Mouse (Mus musculus): ENCODE results near the gene Siae. TPM values are rescaled to one million over a fixed set of nuclear protein-coding genes. Genes with fewer than 3 reads are reported as not detected.

The Siae gene
- polyA plus RNA-seq, 1 experiment from 2014 or later: 3.4 TPM

DNA sequence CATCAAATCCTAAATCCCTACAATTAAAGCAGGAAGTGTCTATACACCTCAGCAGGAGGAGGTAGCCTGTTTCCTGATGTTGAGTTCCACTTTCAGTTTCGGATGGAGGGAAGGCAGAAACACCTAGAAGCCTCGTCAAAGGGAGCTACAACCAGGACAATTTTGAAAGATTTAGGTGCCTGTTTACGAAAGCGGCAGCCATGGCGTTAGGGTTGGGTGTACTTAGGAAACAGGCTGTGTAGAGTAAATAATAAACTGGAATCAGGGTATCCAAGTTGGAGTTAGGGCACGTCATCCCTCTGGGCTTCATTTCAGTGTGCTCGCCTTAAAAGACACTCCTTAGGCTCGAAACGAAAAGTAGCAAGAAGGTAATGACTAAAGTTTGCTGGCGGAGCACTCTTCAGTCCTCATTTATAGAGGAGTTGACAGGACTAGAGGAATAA, 101.0 kb downstream of the Siae start:
- H3K27ac ChIP-seq: peak overlapping the region; percentile 92
- DNase-seq (ENCODE audit: low spot score): peak; percentile 42
- no peaks in the 10 kb centered on the region for H3K9me3 ChIP-seq (replicated peaks)
- 2% methylated on average over 10 of the region's 10 CpGs for WGBS
- H3K27me3 ChIP-seq (ENCODE audit: low read depth, poor library complexity, severe bottlenecking): no peaks in the 10 kb centered on the region
- H3K4me3 ChIP-seq: peak overlapping the region; percentile 85
- H3K4me1 ChIP-seq: peaks cover 8% of the 10 kb centered on the region
- peaks cover 32% of the 10 kb centered on the region for H3K36me3 ChIP-seq

- WGBS: 0% methylated on average over 36 of the region's 36 CpGs
- peak; percentile 94 for DNase-seq (ENCODE audit: low spot score)
- peak within 1 kb of the TSS; percentile 85 for H3K4me3 ChIP-seq
- H3K27me3 ChIP-seq (ENCODE audit: low read depth, poor library complexity, severe bottlenecking): no peaks in the 10 kb centered on the region
- H3K9me3 ChIP-seq (replicated peaks): no peaks in the 10 kb centered on the region
- H3K4me1 ChIP-seq: peaks cover 8% of the 10 kb centered on the region
- peaks cover 28% of the 10 kb centered on the region for H3K36me3 ChIP-seq
- H3K27ac ChIP-seq: peak within 1 kb of the TSS; percentile 92
Measured at GRCm38 (mm10) chr9:37656931-37657481, 101.5 kb downstream of the Siae start, which contains the start of gene Tbrg1. Gene Tbrg1, minus strand, starts transcription at chr9:37657312.

- Histone ChIP-seq H3K27ac (no peak overlapping the region), H3K36me3 (peaks cover 4% of the 10 kb centered on the region), H3K9me3 (replicated peaks) (no peaks in the 10 kb centered on the region), H3K27me3 (ENCODE audit: low read depth, poor library complexity, severe bottlenecking) (no peaks in the 10 kb centered on the region), H3K4me1 (peaks cover 8% of the 10 kb centered on the region), H3K4me3 (no peak overlapping the region)
- 87% methylated on average over 6 of the region's 6 CpGs for WGBS
- DNase-seq (ENCODE audit: low spot score): no peak
Measured at GRCm38 (mm10) chr9:37659413-37659812, 103.9 kb downstream of the Siae start.

DNA sequence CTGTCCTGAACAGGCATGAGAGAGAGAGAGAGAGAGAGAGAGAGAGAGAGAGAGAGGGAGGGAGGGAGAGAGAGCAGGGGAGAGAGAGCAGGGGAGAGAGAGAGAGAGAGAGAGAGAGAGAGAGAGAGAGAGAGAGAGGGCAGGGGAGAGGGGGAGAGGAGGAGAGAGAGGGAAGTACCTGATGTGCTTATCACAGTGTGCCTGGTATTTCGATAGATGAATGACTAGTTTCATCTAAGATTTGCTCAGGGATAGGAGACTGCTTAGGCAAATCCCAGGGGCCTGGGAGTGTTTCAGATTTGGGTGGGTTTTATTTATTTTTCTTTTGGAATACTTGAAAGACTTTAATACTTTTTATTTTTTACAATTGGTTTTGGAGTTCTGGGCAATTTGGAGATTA, 107.7 kb downstream of the Siae start:
- H3K4me1 ChIP-seq: no peaks in the 10 kb centered on the region
- no peak overlapping the region for H3K4me3 ChIP-seq
- H3K27ac ChIP-seq: no peak overlapping the region
- H3K27me3 ChIP-seq (ENCODE audit: low read depth, poor library complexity, severe bottlenecking): no peaks in the 10 kb centered on the region
- no peak for DNase-seq (ENCODE audit: low spot score)
- H3K36me3 ChIP-seq: no peaks in the 10 kb centered on the region
- WGBS: 82% methylated on average over 1 of the region's 1 CpGs
- no peaks in the 10 kb centered on the region for H3K9me3 ChIP-seq (replicated peaks)

DNA sequence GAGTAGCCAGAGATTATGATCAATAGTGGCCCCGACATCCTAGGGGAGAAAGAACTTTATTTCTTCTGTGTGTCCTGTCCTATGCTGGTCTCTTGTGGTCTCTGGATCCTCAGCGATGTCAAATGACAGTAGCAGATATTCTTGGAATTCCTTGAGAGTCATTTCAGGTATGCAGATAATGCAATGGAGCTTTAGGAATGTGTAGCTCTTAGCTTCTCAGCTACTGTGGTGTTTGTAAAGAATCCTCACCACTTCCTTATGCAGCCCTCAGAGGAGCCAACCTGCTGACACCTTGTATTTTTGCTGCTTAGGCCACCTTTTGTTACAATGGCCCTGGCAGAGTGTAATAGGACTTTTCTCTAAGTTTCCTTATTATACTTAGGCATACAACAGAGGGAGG, 109.1 kb downstream of the Siae start:
- DNase-seq (ENCODE audit: low spot score): no peak
- no peak overlapping the region for H3K27ac ChIP-seq
- no peaks in the 10 kb centered on the region for H3K36me3 ChIP-seq
- no peak overlapping the region for H3K4me3 ChIP-seq
- 82% methylated on average over 2 of the region's 2 CpGs for WGBS
- H3K27me3 ChIP-seq (ENCODE audit: low read depth, poor library complexity, severe bottlenecking): no peaks in the 10 kb centered on the region
- H3K4me1 ChIP-seq: no peaks in the 10 kb centered on the region
- H3K9me3 ChIP-seq (replicated peaks): no peaks in the 10 kb centered on the region

DNA sequence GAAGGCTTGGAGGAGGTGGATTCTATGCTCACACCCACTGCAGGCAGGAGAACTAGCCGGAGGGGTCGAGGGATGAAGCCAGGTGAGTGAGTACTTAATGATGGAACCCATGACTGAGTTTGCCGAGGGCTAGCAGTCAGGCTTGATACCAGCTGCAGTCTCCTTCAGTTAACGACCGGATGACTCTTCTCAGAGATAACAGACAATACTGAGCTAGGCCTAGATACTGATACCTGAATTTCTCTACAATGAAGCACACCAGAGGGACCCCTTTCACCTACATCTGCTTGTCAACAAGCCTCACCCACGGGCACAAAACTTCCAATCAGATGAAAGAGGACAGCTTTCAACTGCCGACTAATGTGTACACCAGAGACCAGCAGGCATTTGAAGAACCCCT, 110.5 kb downstream of the Siae start:
- no peak overlapping the region for H3K27ac ChIP-seq
- WGBS: 78% methylated on average over 7 of the region's 7 CpGs
- H3K36me3 ChIP-seq: no peaks in the 10 kb centered on the region
- no peaks in the 10 kb centered on the region for H3K27me3 ChIP-seq (ENCODE audit: low read depth, poor library complexity, severe bottlenecking)
- no peak overlapping the region for H3K4me3 ChIP-seq
- no peaks in the 10 kb centered on the region for H3K9me3 ChIP-seq (replicated peaks)
- DNase-seq (ENCODE audit: low spot score): no peak
- no peaks in the 10 kb centered on the region for H3K4me1 ChIP-seq

DNA sequence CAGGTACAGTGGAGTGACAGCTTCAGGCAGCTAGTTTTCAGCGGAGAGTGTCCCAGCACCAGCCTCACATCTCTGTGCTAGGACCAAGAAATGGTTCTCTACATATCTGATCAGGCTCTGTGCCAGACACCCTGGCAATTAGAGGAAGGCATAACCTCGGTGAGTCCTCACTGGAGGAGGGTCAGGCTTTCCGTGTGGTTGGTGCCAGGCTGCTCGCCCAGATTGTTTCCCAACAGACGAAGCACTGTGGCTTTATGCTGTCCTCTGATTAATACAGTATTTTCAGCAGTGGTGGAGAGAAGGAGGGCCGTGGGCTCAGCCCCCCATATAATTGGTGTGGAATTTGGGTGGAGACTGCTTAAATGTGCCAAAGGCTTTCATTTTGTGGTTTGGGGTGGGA, 113.6 kb downstream of the Siae start, which contains the start of gene Panx3:
TSS of gene Panx3 (minus strand) at position 121 of the 400 bp plus-strand sequence.
- DNase-seq (ENCODE audit: low spot score): no peak
- H3K4me3 ChIP-seq: no peak within 1 kb of the TSS

DNA sequence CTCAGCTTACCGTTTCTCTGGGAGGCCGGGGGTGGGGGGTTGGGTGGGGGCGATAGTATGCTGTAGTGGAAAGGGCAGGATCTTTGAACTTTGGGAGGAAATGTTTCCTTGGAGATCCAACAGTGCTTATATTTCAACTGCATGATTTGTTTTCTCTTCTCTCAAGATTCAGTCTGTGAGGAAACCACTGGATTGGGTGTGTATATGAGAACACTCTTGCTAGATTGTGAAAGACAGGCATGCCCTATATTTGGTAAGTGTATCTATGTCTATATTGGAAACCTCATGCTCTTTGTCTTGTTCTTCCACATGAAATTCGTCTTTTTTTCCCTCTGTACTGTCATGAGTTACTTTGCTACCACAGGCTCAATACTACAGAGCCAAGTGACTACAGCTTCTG, 114.2 kb downstream of the Siae start:
- H3K4me1 ChIP-seq: no peaks in the 10 kb centered on the region

More for the DNA sequence above, 113.6 kb downstream of the Siae start, which contains the start of gene Panx3:
- no peak within 1 kb of the TSS for H3K27ac ChIP-seq
- H3K36me3 ChIP-seq: no peaks in the 10 kb centered on the region
- no peaks in the 10 kb centered on the region for H3K9me3 ChIP-seq (replicated peaks)
- WGBS: 78% methylated on average over 6 of the region's 6 CpGs
- no peaks in the 10 kb centered on the region for H3K4me1 ChIP-seq
- no peaks in the 10 kb centered on the region for H3K27me3 ChIP-seq (ENCODE audit: low read depth, poor library complexity, severe bottlenecking)

DNA sequence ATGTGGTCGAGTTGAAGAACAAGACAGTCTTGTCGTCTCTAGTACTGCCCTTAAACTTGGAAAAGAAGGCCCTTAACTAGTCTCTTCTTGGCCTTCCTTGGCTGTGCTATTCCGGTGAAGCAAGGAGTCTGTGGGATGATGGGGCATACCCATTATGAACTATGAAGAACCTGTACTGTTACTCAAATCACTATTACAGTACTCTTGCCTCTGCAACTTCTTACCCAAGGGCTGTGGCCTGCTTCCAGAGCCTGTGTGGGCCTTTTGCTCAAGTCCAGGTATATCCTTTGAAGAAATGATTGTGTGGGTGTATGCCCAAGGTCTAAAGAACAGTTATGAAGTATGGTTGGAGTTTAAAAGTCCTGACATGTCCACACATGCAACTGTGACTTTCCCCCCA, 114.8 kb downstream of the Siae start:
- 95% methylated on average over 3 of the region's 3 CpGs for WGBS

More for the DNA sequence above, 114.2 kb downstream of the Siae start:
- no peaks in the 10 kb centered on the region for H3K36me3 ChIP-seq
- no peaks in the 10 kb centered on the region for H3K27me3 ChIP-seq (ENCODE audit: low read depth, poor library complexity, severe bottlenecking)
- no peak overlapping the region for H3K4me3 ChIP-seq
- no peak overlapping the region for H3K27ac ChIP-seq
- 81% methylated on average over 4 of the region's 4 CpGs for WGBS
- no peak for DNase-seq (ENCODE audit: low spot score)
- H3K9me3 ChIP-seq (replicated peaks): no peaks in the 10 kb centered on the region

GRCm38 (mm10) chr9:37675287-37675686, 119.8 kb downstream of the Siae start:
- H3K27ac ChIP-seq: no peak overlapping the region
- no peak overlapping the region for H3K4me3 ChIP-seq
- no peaks in the 10 kb centered on the region for H3K36me3 ChIP-seq
- no peaks in the 10 kb centered on the region for H3K4me1 ChIP-seq
- H3K9me3 ChIP-seq (replicated peaks): no peaks in the 10 kb centered on the region
- H3K27me3 ChIP-seq (ENCODE audit: low read depth, poor library complexity, severe bottlenecking): no peaks in the 10 kb centered on the region
- WGBS: 88% methylated on average over 4 of the region's 4 CpGs
- DNase-seq (ENCODE audit: low spot score): no peak

More for the DNA sequence above, 114.8 kb downstream of the Siae start:
- H3K27ac ChIP-seq: no peak overlapping the region
- no peak overlapping the region for H3K4me3 ChIP-seq
- no peak for DNase-seq (ENCODE audit: low spot score)
- no peaks in the 10 kb centered on the region for H3K9me3 ChIP-seq (replicated peaks)
- no peaks in the 10 kb centered on the region for H3K27me3 ChIP-seq (ENCODE audit: low read depth, poor library complexity, severe bottlenecking)
- no peaks in the 10 kb centered on the region for H3K4me1 ChIP-seq
- no peaks in the 10 kb centered on the region for H3K36me3 ChIP-seq

GRCm38 (mm10) chr9:37681123-37681522, 125.6 kb downstream of the Siae start:
- Histone ChIP-seq H3K36me3 (no peaks in the 10 kb centered on the region), H3K4me1 (no peaks in the 10 kb centered on the region), H3K27me3 (ENCODE audit: low read depth, poor library complexity, severe bottlenecking) (no peaks in the 10 kb centered on the region), H3K9me3 (replicated peaks) (no peaks in the 10 kb centered on the region), H3K27ac (no peak overlapping the region), H3K4me3 (no peak overlapping the region)
- 95% methylated on average over 1 of the region's 1 CpGs for WGBS
- no peak for DNase-seq (ENCODE audit: low spot score)

DNA sequence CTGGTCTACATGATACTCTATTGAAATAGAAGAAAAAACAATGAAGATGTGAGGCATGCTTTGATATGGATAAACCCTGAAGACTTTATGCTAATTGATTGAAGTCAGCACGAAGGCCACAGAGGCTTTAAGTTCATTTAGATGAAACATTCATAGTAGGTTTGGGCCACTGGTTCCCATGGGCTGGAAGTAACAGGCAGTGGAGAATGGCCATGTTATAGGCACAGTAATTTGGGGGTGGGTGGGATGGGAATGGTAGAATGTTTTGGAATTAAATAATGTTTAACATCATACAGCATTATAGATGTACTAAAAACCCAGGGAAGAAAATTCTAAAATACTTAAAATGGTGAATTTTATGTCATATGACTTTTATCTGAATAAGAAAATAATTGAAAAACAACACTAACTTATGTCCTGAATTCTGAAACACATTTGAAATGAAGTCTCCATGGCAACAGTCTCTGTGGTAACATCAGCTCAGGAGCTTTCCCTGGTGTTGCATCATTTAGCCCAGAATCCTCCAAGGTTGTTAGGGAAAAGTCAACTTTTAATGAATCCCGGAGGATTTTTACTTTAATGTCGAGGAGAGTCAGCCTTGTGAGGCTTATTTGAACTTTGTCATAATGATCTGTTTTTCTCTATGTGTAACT, 131.9 kb downstream of the Siae start:
- no peak overlapping the region for H3K4me3 ChIP-seq
- no peak for DNase-seq (ENCODE audit: low spot score)
- no peaks in the 10 kb centered on the region for H3K36me3 ChIP-seq
- no peaks in the 10 kb centered on the region for H3K27me3 ChIP-seq (ENCODE audit: low read depth, poor library complexity, severe bottlenecking)
- WGBS: 86% methylated on average over 3 of the region's 3 CpGs
- H3K9me3 ChIP-seq (replicated peaks): no peaks in the 10 kb centered on the region
- no peak overlapping the region for H3K27ac ChIP-seq
- H3K4me1 ChIP-seq: no peaks in the 10 kb centered on the region

GRCm38 (mm10) chr9:37687941-37688303, 132.4 kb downstream of the Siae start:
- no peak for DNase-seq (ENCODE audit: low spot score)
- WGBS: 53% methylated on average over 3 of the region's 3 CpGs
- no peak overlapping the region for H3K4me3 ChIP-seq
- no peak overlapping the region for H3K27ac ChIP-seq
- H3K27me3 ChIP-seq (ENCODE audit: low read depth, poor library complexity, severe bottlenecking): no peaks in the 10 kb centered on the region
- no peaks in the 10 kb centered on the region for H3K36me3 ChIP-seq
- no peaks in the 10 kb centered on the region for H3K4me1 ChIP-seq
- H3K9me3 ChIP-seq (replicated peaks): no peaks in the 10 kb centered on the region

Measured in limb, embryonic 10.5 days (tissue).